Mouse (Mus musculus): ENCODE measurements around the gene Pitpnm1. TPM values are rescaled to one million over a fixed set of nuclear protein-coding genes. Genes with fewer than 3 reads are reported as not detected.

Pitpnm1 gene
- total RNA-seq, 2 experiments from 2014 or later, result 173 to 180 TPM

DNA sequence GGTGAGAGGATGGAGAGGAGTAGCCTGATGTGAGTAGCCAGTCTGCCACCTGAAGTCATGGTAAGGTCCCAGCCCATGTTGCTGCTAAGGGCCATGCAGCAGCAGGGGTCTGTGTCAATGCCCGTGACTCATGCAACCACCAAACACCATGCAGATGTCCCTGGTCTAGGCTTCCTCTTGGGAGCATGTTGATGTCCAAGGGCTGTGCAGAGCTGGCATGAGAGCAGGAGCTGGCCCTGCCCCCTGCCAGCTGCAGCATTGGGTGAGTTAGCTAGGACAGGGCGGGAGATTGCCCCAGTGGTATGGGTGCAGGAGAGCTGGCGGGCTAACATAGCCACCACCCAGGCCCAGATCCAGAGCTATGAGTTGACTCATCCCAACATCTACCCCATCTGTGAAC lies 9.4 kb upstream of the Pitpnm1 start:
- no peak overlapping the region for H3K27ac ChIP-seq
- H3K4me3 ChIP-seq, result no peak overlapping the region
- TF ChIP-seq CTCF (conservative IDR thresholded peaks at IDR 0.05), result no peak
- DNase-seq (ENCODE audit: low spot score in 2 of 2), result no peak

DNA sequence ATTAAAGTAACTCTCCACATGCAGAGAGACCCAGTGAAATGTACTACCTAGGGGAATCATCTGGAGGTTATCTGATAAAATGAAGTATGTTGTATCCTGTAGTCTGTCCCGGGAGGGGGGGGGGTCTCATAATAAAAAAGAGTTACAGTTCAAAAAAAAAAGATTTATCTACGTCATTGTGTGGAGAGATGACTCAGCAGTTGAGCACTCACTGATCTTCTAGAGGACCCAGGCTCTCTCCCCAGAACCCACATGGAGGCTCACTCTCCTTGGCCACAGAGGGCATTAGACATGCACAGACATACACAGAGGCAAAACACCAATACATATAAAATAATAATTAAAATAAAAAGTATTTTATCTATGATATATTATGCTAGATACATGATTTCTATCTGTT lies 8.4 kb upstream of the Pitpnm1 start:
- TF ChIP-seq CTCF (conservative IDR thresholded peaks at IDR 0.05), result no peak
- Histone ChIP-seq H3K4me3 (no peak overlapping the region), H3K27ac (no peak overlapping the region)
- no peak for DNase-seq (ENCODE audit: low spot score in 2 of 2)

DNA sequence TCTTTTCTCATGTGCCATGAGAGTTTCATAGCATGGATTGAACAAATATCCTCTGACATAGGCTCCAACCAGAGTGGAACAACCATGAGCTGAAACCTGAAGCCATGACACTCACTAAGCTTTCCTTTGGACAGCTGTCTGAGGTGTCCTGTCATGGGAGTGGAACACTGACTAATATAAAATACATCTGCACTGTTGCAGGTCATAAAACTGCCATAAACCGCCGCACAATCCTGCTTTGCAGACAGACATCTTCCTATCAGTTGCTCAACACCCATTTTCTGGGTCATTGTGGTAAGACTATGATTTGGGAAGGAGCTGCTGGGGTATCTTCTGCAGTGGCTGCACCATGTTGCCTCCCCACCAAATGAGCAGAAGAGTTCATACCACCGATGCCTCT lies 7.0 kb upstream of the Pitpnm1 start:
- DNase-seq (ENCODE audit: low spot score in 2 of 2), result no peak
- no peak overlapping the region for H3K27ac ChIP-seq
- no peak for TF ChIP-seq CTCF (conservative IDR thresholded peaks at IDR 0.05)
- H3K4me3 ChIP-seq, result no peak overlapping the region

DNA sequence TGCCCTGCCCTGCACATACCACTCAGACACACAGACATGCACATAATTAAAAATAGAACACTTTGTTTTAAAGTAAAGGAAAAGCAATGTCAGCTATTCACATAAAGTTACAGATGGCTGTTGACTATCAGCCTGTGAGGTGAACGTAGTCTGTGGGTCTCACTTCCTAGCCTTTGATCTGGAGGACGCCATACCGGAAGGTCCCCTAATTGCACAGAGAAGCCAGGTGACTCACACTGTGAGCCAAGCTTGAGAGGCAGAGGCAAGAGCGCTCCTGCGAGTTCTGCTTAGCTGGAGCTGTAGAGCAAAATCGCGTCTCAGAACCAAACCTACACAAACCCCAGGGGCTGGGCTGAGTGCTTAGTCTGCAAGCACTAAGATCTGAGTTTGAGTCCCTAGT lies 6.0 kb upstream of the Pitpnm1 start:
- no peak overlapping the region for H3K27ac ChIP-seq
- no peak for TF ChIP-seq CTCF (conservative IDR thresholded peaks at IDR 0.05)
- no peak for DNase-seq (ENCODE audit: low spot score in 2 of 2)
- no peak overlapping the region for H3K4me3 ChIP-seq

DNA sequence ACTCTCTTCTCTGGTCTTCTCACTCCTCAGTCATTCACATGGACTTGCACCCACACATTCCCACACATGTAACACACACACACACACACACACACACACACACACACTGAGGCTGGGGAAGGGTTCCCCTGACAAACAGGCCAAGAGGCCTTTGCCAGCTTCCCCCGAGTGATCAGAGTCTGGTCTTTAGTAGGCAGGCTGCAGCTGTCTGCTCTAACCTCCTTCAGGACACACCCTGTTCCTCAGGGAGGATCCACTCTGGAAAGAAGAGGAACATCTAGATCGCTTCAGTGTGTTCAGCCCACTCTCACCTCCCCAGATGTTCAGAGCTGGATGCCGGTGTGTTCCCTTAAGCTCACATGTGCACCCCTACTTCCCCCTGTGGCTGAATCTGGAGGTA lies 5.5 kb upstream of the Pitpnm1 start:
- H3K27ac ChIP-seq, result peak overlapping the region; percentile 19; the same call in 1 of the 2 replicates
- H3K4me3 ChIP-seq, result no peak overlapping the region
- no peak for TF ChIP-seq CTCF (conservative IDR thresholded peaks at IDR 0.05)
- no peak for DNase-seq (ENCODE audit: low spot score in 2 of 2)

DNA sequence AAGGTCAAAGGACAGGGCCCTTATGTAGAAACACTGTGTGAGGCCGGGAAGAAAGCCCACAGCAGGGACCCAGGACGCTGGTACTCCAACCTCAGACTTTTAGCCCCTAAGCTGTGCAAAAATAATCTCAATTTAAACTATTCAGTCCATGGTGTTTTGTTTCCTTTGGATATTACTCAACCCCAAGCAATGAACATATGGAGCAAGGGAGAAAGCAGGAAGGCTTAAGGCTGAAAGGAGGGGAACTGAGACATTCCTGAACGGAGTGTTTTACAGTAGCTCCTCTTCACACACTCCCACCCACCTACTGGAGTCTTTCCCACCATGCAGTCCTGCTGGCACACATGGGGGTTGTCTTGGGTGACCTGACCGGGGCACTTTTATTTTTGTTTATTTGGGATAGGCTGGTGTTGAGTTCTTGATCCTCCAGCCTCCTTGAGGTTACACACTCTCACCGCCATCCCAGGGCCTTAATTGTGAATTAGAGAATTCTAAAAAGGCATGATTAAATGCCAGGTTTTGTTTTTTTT lies 5.0 kb upstream of the Pitpnm1 start:
- Histone ChIP-seq H3K4me3 (no peak overlapping the region), H3K27ac (peak overlapping the region; percentile 19; the same call in 1 of the 2 replicates)
- no peak for DNase-seq (ENCODE audit: low spot score in 2 of 2)
- TF ChIP-seq CTCF (conservative IDR thresholded peaks at IDR 0.05), result no peak

DNA sequence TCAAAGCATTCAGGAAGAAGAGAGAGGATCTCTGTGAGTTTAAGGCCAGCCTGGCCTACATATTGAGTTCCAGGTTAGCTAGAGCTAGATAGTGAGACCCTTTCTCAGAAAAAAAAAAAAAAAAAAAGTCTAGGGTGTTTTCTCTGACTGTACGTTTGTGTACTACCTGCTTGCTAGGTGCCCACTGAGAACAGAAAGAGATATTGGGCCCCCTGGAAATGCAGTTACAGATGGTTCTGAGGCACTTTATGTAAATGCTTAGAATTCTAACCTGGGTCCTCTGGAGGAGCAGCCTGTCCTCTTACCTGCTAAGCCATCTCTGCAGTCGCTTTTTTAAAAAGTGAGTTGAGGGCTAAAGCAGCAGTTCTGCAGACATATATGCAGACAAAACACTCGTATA lies 4.0 kb upstream of the Pitpnm1 start:
- TF ChIP-seq CTCF (conservative IDR thresholded peaks at IDR 0.05), result no peak
- no peak overlapping the region; the same call in 1 of the 2 replicates for H3K4me3 ChIP-seq
- DNase-seq (ENCODE audit: low spot score in 2 of 2), result no peak
- H3K27ac ChIP-seq, result peak overlapping the region; percentile 98

DNA sequence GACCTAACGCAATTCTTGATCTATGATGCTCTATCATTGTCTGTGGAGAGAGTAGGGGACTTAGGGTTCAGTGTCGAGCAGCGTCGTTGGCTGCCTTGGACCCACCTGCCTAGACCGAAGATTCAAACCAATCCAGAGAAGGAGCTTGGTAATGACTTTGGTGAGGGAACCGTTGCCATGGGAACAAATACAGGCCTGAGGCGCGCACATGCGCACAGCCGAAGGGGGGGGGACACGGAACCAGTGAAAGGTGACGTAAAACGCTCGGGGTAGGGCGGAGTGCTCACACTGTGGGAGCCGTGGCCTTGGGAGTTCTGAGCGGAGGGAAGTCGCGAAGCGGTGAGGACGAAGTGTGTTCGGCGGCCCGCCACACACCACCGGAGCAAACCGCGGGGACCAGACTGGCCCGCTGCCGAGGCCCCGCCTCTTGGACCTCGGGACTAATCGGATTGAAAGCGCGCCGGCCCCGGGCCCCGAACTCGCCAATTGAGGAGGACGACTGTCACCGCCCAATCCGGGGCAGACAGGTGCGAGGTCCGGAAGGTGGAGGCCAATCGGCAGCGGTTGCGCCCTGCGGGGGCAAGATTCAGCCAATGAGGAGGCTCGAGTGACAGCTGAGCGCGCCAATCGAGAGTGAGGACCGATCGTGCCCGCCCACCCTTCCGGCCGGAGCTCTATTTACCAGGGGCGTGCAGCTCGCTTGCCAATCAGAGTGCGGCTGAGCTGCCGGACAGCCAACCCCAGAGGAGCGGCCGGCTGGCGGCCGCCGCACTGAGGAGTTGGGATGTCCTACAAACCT lies 3.0 kb upstream of the Pitpnm1 start, which contains the start of gene Cdk2ap2:
Gene Cdk2ap2, plus strand, starts transcription at position 541 of the 799 bp plus-strand sequence.
- DNase-seq (ENCODE audit: low spot score in 2 of 2), result peak; percentile 100
- Histone ChIP-seq H3K27ac (peak within 1 kb of the TSS; percentile 98), H3K4me3 (peak within 1 kb of the TSS; percentile 73)
- TF ChIP-seq CTCF (conservative IDR thresholded peaks at IDR 0.05), result no peak

DNA sequence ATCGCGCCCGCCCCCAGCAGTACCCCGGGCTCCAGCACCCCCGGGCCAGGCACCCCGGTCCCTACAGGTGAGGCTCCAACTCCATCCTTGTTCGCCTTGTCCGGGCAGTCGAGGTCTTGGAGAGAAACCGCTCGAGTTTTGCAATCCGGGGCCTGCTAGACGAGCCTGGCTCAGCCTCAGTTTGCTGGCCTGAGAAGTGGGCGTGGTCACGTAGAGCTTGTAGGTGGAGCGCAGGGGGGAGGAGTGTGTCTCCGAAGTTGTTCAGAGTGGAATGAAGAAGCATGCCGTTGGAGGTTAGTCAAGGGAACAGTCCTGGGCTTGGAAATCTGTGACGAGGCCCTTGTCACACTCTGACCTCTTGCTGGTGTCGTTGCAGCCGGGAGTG lies 2.4 kb upstream of the Pitpnm1 start:
- no peak for TF ChIP-seq CTCF (conservative IDR thresholded peaks at IDR 0.05)
- Histone ChIP-seq H3K4me3 (peak overlapping the region; percentile 73), H3K27ac (peak overlapping the region; percentile 98)
- DNase-seq (ENCODE audit: low spot score in 2 of 2), result peak in 1 of 2 experiments; percentile 49

DNA sequence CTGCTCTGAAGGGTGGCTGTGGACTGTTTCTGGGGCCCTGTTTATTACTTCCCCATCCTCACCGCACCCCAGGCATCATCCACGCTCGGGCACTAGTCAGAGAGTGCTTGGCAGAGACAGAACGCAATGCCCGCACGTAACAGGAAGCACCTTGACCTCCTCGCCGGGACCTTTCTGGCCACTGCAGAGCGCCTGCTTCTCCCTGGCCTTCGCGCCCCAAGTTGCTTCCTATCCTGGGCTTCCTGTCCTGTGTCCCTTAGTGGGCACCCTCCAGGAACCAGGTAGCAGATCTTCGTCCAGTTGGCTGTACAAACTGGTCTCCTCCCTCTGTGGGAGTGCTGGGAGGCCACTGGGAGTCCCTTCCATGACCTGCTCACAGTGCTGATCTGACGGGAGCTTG lies 1.4 kb upstream of the Pitpnm1 start:
- TF ChIP-seq CTCF (conservative IDR thresholded peaks at IDR 0.05), result no peak
- no peak overlapping the region for H3K4me3 ChIP-seq
- peak overlapping the region; percentile 82; the same call in 1 of the 2 replicates for H3K27ac ChIP-seq
- no peak for DNase-seq (ENCODE audit: low spot score in 2 of 2)

DNA sequence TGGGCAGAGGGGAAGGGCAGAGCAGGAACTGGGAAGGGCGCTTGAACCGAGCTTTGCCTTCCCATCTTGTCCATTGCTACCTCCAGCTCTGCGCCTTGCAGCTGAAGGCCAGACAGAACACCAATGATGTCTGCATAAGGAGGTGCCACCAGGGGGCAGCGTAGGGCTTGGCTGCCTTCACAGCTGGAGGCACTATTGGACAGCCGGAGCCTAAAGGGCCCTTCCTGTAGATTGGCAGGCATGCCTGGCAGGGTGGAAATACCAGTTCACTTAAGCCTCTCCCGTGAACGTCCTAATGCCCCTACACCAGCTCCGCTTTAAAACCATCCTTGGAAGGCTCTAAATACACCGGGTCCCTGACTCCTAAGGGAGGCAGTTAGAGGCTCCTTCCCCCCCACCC lies 742 bp upstream of the Pitpnm1 start:
- TF ChIP-seq CTCF (conservative IDR thresholded peaks at IDR 0.05), result peak; percentile 96
- Histone ChIP-seq H3K4me3 (no peak overlapping the region), H3K27ac (peak overlapping the region; percentile 82)
- peak; percentile 85 to 90 for DNase-seq (ENCODE audit: low spot score in 2 of 2)

DNA sequence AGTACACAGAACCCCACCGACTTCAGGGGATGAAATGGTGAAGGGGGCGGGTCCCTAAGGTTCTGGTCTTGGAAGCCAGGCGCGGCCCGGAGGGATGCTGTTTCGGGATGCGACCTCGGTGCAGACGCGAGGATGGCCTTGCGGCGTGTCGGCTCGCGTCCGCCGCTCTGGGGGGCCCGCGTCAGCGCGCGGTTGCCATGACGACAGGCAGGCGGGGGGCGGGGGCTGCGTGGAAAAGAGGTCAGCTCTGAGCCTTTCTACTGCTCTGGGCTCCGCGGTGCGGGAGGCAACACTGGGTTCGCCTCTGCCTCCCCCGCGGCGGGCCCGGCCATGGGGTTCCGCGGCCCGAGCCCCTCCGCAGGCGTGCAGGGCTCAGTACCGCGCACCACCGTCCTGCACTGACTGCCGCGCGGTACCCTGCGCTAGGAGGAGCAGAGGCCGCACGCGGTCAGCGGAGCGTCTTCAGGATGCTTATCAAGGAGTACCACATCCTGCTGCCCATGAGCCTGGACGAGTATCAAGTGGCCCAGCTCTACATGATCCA lies 992 bp downstream of the Pitpnm1 start:
- H3K27ac ChIP-seq, result peak overlapping the region; percentile 82
- no peak for TF ChIP-seq CTCF (conservative IDR thresholded peaks at IDR 0.05)
- peak overlapping the region; percentile 61 for H3K4me3 ChIP-seq
- peak in 1 of 2 experiments; percentile 62 for DNase-seq (ENCODE audit: low spot score in 2 of 2)

DNA sequence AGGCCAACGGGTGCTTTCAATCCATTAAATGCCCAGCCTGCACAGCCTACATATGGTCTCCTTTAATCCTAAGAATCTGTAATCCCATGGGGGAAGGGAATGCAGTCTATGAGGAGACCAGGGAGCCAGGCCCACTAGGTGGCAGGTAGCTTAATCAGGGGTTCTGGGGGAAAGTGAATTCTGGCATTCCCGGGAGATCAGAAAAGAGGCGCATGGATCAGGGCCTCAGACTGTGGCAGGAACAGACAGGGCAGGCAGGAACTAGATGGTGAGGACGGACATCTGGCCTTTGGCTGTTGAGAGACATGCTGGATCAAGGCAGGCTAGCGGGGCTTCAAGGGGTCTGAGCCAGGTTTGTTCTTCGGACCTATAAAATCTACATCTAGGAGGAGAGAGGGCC lies 1.7 kb downstream of the Pitpnm1 start:
- TF ChIP-seq CTCF (conservative IDR thresholded peaks at IDR 0.05), result peak; percentile 42
- DNase-seq (ENCODE audit: low spot score in 2 of 2), result no peak
- peak overlapping the region; percentile 82 for H3K27ac ChIP-seq
- peak overlapping the region; percentile 61 for H3K4me3 ChIP-seq

Measured in layer of hippocampus, adult 2 months (tissue).